Mouse (Mus musculus) lung, postnatal 14 days (tissue): ENCODE results near the gene Olfr616.
"Not testable (repeated sequence)": the region's sequence is repeated elsewhere in the genome, so short reads cannot be mapped to it uniquely, and the experiment has no call there.

ENCODE experiments used
- DNase-seq: peaks from one replicate; pipeline ENCODE4 v3.0.0; 2021

Gene Olfr616

DNA sequence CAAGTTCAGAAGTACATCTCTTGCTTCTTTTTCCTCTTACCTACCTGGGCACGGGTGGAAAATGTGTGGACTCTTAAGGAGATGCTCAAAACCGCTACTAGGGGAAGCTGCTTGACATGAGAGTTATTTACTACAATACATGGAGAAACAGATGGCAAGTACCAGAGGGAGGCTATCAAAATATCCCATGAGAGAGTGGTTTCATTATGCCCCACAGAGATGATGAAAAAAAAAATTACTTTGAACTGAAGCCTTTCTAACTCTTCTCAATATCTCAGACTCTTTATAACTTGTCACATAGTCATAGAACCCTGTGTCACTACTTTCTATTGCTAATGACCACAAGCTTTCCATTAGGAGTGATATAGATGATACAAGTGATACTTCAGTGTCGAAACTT is at the start of gene Olfr616:
TSS of gene Olfr616 (minus strand) at position 101 of the 400 bp plus-strand sequence.
- no peak for DNase-seq

DNA sequence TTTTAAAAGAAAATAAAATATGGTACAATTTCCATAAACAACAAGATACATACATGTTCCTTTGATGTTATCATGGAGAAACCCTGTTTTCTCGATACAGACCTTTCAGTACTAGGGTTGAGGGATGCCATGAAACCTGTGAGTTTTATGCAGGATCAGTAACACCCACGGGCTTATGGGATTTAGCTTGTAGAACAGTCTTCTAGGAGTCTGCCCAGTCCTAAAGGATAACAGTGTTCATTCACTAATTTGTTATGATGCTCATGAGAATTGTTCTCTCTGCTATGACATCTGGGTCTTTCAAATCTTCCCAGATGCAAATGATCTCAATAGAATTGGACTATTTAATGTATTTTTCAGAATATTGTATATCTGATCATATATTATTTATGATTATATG is 43.5 kb upstream of the Olfr616 start, which contains the start of gene Olfr620:
TSS of gene Olfr620 (minus strand) at position 101 of the 400 bp plus-strand sequence.
- no peak for DNase-seq

- no peak for DNase-seq
Measured at GRCm38 (mm10) chr7:103607425-103607824, 38.5 kb upstream of the Olfr616 start.

DNA sequence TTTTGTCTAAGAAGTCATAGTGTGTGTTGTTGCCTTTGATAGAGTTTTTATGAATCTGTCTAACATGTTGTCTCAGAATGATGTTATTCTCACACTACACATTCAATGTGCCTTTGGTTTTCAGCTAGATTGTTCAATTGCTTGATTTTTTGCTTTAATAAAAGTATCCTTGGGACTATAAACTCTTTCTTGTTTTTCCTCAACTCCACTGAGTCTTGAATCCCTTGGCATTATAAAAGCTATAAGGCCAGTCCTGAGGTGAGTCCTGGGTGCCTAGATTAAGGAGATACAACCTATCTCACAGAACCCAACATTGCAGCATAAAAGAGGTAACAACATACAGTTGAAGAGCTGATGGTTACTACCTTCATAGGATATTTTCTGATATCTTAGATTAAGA is 31.3 kb upstream of the Olfr616 start, which contains the start of gene Olfr619:
TSS of gene Olfr619 (plus strand) at position 301 of the 400 bp plus-strand sequence.
- DNase-seq: no peak

DNA sequence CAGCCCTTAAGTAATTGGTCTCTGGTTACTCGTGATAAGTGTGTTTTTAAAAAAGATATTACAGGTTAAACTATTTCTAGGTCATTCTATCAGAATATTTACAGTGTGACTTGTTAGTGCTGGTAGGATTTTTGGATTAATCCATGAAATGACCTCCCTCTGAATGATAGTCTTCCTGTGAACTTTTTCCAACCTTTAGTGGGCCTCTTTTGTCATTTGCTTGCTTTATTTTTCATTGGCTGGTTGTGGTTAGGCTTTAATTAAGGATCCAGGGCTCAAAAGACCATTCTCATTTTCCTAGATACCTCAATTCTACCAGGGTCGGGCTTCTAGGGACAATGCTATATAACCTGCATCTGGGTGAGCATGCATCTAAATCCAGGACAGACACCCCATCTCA is 20.9 kb upstream of the Olfr616 start, which contains the start of gene Olfr618:
TSS of gene Olfr618 (plus strand) at position 301 of the 400 bp plus-strand sequence.
- no peak for DNase-seq

GRCm38 (mm10) chr7:103572761-103573160 is 3.8 kb upstream of the Olfr616 start, which contains the start of gene Olfr617:
Gene Olfr617 (plus strand): TSS chr7:103573061.
- no peak for DNase-seq

- DNase-seq: no peak
Measured at GRCm38 (mm10) chr7:103555779-103556178, 13.2 kb downstream of the Olfr616 start, which contains the start of gene Olfr615. Gene Olfr615 (plus strand): TSS chr7:103556079.

GRCm38 (mm10) chr7:103547774-103548173 is 21.2 kb downstream of the Olfr616 start, which contains the start of gene Olfr613:
Gene Olfr613 (plus strand): TSS chr7:103548074.
- DNase-seq: no peak

DNA sequence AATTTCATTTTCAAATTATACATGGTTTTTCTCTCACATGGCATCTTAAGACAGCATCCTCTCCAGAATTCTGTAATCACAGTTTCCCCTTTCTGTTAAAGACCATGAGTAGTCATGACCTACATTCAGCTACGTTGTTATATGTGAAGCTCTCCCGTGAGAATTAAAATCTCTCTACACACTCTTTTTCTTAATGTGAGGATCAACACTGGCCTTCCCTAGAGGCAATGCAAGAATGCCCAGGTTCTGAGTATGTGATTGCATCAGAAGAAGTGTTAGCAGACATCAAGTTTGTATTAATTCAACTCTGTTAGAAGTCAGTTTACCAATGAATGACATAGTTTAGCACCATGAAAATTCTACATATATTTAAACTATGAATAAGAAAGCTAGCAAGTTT is 26.3 kb downstream of the Olfr616 start, which contains the start of gene Olfr612:
TSS of gene Olfr612 (minus strand) at position 101 of the 400 bp plus-strand sequence.
- not testable (repeated sequence) for DNase-seq

DNA sequence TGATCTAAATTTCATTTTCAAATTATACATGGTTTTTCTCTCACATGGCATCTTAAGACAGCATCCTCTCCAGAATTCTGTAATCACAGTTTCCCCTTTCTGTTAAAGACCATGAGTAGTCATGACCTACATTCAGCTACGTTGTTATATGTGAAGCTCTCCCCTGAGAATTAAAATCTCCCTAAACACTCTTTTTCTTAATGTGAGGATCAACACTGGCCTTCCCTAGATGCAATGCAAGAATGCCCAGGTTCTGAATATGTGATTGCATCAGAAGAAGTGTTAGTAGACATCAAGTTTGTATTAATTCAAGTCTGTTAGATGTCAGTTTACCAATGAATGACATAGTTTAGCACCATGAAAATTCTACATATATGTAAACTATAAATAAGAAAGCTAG is 48.2 kb downstream of the Olfr616 start, which contains the start of gene Olfr611:
TSS of gene Olfr611 (minus strand) at position 101 of the 400 bp plus-strand sequence.
- DNase-seq: not testable (repeated sequence)
